Mouse (Mus musculus): Measurements from ENCODE around the gene Gm10277. TPM values are rescaled to one million over a fixed set of nuclear protein-coding genes. Genes with fewer than 3 reads are reported as not detected.
"Not testable (repeated sequence)": the region's sequence is repeated elsewhere in the genome, so short reads cannot be mapped to it uniquely, and the experiment has no call there.

The Gm10277 gene
- polyA plus RNA-seq, 1 experiment from 2014 or later: 0.14 TPM

DNA sequence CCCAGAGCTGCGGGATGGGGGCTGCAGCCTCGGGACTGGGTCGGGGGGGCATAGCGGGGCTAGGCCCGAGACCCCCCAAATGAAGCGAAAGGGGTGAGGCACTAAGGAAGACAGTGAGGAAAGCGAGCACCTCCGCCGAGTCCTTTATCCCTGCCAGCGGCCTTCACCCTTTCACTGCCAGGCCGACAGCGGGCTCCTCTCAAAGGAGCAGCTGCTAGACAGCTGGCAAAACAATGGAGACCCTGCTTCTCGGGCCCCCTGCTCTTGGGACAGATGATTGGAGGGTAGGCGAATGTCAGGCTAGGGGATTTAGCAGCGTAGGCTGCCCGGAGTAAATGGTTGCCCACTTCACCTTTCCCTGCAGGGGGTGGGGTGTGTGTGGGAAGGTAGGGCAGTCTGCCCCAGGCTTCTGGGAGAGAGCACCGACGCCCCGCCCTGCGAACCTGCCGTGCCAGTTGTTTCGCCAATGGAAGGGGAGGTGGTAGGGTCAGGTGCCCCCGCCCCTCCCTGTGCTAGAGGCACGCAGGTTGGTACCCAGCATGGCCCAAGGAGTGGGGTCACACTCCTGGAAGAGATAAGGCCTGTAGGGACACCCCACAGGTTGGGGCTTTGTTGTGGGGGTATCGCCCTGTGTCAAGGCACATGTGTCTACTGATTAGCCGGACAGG, 23.7 kb downstream of the Gm10277 start:
- ChIA-PET CTCF (interaction anchor here (1.1 to 3.5 kb wide), 4 partner anchors 9 to 29 kb away, joined by 3 to 28 read pairs (median 13); no protein-coding TSS in a partner anchor), POLR2A (interaction anchor here (1.1 to 1.5 kb wide), 3 partner anchors 12 to 29 kb away, joined by 3 read pairs; no protein-coding TSS in a partner anchor)
- H3K27me3 ChIP-seq: no peaks in the 10 kb centered on the region
- ATAC-seq: no peak
- no peak for DNase-seq (ENCODE audit: low read depth, low spot score)
- no peak for TF ChIP-seq CTCF (IDR thresholded peaks at IDR 0.05)
- in situ Hi-C loops (cut with MboI; ENCODE audit: low pct_unique_long_range_greater_than_20kb): no loop called here

DNA sequence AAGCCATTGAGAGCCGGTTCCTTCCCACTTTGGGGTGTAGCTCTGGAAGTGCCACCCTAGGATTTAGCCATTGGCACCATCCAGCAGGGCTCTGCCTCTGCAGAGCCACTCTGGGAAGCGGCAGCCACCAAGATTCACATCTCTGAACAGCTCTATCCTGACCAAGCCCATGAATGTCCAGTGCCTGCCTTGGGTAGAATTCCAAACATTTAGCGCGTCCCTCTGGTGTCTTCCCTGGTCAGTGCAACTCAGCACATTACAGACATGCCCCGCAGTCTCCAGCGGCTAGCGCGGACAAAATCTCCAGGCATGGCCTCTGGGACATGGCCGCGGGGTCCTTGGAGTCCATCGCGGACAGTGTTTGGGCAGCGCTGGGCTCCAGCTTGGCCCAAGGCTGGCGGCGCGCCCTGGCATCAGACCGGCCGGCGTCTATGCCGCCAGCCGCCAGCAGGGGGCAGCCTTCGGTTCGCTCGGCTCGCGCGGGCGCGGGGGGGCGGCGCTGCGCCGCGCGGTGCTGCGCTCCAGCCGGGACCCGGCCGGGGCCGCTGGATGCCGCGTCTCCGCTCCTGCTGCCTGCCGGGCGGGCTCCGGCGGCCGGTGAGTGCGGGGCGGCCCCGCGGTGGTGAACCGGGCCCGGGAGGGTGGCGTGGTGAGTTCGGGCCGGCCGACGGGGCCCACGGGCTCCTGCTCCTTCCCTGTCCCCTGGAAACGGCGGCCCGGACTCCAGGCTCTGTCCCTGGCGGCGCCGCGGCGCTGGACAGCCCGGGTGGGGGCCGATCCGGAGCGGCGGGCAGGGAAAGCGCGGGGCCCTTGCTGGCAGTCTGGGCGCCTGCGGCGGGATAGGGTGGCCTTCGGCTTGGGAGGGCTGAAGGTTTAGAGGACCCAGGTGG, 24.5 kb downstream of the Gm10277 start, which contains the start of gene Myo18a:
TSS of gene Myo18a (plus strand) at position 464 of the 890 bp plus-strand sequence.
- TF ChIP-seq CTCF (IDR thresholded peaks at IDR 0.05): peak; percentile 98
- CTCF ChIA-PET: interaction anchor here (0.7 to 3.5 kb wide), 13 partner anchors 9 to 73 kb away, joined by 3 to 28 read pairs (median 3); no protein-coding TSS in a partner anchor
- POLR2A ChIA-PET: interaction anchor here (0.7 to 1.3 kb wide), 5 partner anchors 10 to 75 kb away, joined by 3 to 4 read pairs (median 3); no protein-coding TSS in a partner anchor
- in situ Hi-C loops (cut with MboI; ENCODE audit: low pct_unique_long_range_greater_than_20kb): no loop called here
- ATAC-seq (peak; percentile 70), DNase-seq (ENCODE audit: low read depth, low spot score) (no peak)
- H3K27me3 ChIP-seq: no peaks in the 10 kb centered on the region

DNA sequence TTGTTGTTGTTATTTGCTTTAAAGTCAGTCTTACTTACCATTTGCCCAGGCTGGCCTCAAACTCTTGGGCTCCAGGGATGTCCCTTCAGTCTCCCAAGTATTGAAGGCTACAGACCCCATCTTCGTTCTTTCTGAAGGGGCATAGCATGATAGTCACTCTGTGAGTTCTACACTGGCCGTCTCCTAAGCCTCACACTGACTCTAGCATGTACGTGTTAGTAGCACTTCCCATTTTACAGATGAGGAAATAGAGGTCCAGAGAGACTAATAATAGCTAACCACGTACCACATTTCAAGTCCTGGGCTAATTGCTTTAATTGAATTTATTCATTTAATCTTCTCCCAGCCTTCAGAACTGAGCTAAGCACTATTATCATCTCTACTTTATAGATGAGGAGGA, 27.5 kb downstream of the Gm10277 start:
- H3K27me3 ChIP-seq: no peaks in the 10 kb centered on the region
- ATAC-seq (no peak), DNase-seq (ENCODE audit: low read depth, low spot score) (no peak)
- TF ChIP-seq CTCF (IDR thresholded peaks at IDR 0.05): no peak
- ChIA-PET CTCF (interaction anchor here (1.0 to 1.9 kb wide), 4 partner anchors 16 to 76 kb away, joined by 3 to 8 read pairs (median 3); no protein-coding TSS in a partner anchor), POLR2A (no interaction called here)
- in situ Hi-C loops (cut with MboI; ENCODE audit: low pct_unique_long_range_greater_than_20kb): no loop called here

DNA sequence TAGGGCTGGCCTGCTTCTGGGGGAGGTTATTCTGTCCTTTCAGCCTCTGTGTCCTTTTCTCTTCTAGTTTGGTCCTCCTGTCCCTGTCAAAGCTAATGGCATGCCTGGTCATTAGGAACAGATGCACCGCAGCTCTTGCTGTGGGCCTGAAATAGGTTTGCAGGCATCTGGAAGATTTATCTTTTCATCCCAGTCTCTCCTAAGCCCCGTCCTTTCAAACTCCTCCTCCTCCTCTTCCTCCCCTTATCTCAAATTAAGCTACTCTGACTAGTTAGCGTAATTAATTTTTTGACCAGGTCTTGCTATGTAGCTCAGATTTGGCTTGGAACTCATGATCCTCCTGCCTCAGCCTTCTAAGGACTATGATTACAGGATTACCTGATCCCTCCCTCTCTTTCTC, 34.1 kb downstream of the Gm10277 start:
- ATAC-seq: no peak

DNA sequence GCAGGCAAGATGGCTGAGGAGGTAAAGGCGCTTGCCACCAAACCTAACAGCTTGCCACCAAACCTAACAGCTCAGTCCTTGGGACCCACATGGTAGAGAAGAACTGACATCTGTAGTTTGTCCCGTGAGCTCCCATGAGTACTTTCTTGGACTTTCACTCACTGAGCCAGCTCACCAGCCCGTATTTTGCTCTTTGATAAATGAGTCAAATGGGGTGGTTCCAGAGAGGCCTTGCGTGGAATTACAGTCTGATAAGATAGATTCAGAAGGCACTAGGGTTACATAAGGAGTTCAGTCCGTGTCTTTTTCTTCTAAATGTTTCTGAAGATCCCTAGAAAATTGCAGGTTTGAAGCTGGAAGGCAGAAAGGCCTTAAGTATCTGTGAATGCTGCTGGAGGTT, 35.0 kb downstream of the Gm10277 start:
- in situ Hi-C loops (cut with MboI; ENCODE audit: low pct_unique_long_range_greater_than_20kb): no loop called here
- no peak for DNase-seq (ENCODE audit: low read depth, low spot score)
- ChIA-PET POLR2A (no interaction called here), CTCF (interaction anchor here (0.9 to 2.6 kb wide), 3 partner anchors 9 to 15 kb away, joined by 3 to 9 read pairs (median 8); partner anchors contain the start of gene Myo18a)
- ATAC-seq: no peak
- no peak for TF ChIP-seq CTCF (IDR thresholded peaks at IDR 0.05)
- H3K27me3 ChIP-seq: no peaks in the 10 kb centered on the region

More for the DNA sequence above, 34.1 kb downstream of the Gm10277 start:
- H3K27me3 ChIP-seq: no peaks in the 10 kb centered on the region
- no peak for TF ChIP-seq CTCF (IDR thresholded peaks at IDR 0.05)
- in situ Hi-C loops (cut with MboI; ENCODE audit: low pct_unique_long_range_greater_than_20kb): no loop called here
- ChIA-PET POLR2A (no interaction called here), CTCF (interaction anchor here (2.3 to 2.6 kb wide), 2 partner anchors 9 to 10 kb away, joined by 8 to 9 read pairs; partner anchors contain the start of gene Myo18a)
- no peak for DNase-seq (ENCODE audit: low read depth, low spot score)

DNA sequence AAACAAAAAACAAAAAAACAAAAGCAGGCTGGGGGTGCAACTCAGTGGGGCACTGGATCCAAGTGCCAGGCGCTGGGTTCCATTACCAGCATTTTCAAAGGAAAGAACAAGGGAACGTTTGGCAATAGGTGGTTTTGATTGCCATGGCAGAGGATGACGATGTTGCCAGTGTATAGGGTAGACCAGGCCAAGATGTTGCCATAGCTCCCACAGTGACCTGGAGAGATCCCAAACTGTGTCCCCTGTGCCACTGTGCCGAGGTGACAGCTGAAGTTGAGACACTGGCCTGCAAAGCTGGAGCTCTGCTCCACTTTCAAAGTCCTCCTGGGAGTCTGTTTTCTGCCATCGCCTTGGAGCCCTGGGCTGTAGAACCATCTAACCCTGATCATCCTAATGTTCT, 38.6 kb downstream of the Gm10277 start:
- POLR2A ChIA-PET: no interaction called here
- no peak for DNase-seq (ENCODE audit: low read depth, low spot score)
- CTCF ChIA-PET: interaction anchor here (1.2 to 1.4 kb wide), 3 partner anchors 10 to 35 kb away, joined by 3 to 4 read pairs (median 4); no protein-coding TSS in a partner anchor

DNA sequence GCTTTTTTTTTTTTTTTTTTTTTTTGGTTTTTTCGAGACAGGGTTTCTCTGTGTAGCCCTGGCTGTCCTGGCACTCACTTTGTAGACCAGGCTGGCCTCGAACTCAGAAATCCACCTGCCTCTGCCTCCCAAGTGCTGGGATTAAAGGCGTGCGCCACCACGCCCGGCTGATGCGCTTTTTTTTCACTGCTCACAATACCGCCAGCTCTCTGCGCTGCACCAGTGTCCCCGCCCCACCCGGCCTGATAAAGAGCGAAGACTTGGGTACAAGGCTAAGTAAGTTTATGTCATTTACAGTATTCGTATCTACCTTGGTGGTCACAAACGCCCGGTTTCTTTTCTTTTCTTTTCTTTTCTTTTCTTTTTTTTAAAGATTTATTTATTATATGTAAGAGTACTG, 40.4 kb downstream of the Gm10277 start:
- H3K27me3 ChIP-seq; DNase-seq (ENCODE audit: low read depth, low spot score); CTCF ChIA-PET; ATAC-seq; POLR2A ChIA-PET: not testable (repeated sequence)
- in situ Hi-C loops (cut with MboI; ENCODE audit: low pct_unique_long_range_greater_than_20kb): loop anchor here (10.0 kb wide), 2 partner anchors 68 to 208 kb away; no protein-coding TSS in a partner anchor

More for the DNA sequence above, 38.6 kb downstream of the Gm10277 start:
- ATAC-seq: no peak
- H3K27me3 ChIP-seq: no peaks in the 10 kb centered on the region
- in situ Hi-C loops (cut with MboI; ENCODE audit: low pct_unique_long_range_greater_than_20kb): loop anchor here (10.0 kb wide), 2 partner anchors 66 to 206 kb away; no protein-coding TSS in a partner anchor
- TF ChIP-seq CTCF (IDR thresholded peaks at IDR 0.05): no peak

DNA sequence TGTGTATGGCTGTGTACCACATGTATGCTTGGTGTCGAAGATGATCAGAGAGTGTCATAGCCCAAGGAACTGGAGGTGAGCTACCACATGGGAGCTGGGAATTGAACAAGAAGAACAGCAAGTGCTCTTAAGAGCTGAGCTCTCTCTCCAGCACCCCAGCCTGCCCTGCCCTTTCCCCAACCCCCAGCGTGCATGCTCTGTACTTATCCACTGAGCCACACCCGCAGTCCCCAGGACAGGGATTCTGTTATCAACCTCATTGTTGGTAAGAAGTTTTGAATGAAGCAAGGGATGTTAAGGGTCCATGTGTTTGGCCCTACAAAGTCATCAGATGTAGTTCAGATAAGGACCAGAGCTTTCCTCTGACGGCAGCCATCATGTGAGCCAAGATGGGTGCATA, 40.9 kb downstream of the Gm10277 start:
- ATAC-seq (no peak), DNase-seq (ENCODE audit: low read depth, low spot score) (no peak)
- ChIA-PET POLR2A (no interaction called here), CTCF (no interaction called here)
- no peak for TF ChIP-seq CTCF (IDR thresholded peaks at IDR 0.05)
- in situ Hi-C loops (cut with MboI; ENCODE audit: low pct_unique_long_range_greater_than_20kb): loop anchor here (10.0 kb wide), 2 partner anchors 68 to 208 kb away; no protein-coding TSS in a partner anchor
- no peaks in the 10 kb centered on the region for H3K27me3 ChIP-seq

DNA sequence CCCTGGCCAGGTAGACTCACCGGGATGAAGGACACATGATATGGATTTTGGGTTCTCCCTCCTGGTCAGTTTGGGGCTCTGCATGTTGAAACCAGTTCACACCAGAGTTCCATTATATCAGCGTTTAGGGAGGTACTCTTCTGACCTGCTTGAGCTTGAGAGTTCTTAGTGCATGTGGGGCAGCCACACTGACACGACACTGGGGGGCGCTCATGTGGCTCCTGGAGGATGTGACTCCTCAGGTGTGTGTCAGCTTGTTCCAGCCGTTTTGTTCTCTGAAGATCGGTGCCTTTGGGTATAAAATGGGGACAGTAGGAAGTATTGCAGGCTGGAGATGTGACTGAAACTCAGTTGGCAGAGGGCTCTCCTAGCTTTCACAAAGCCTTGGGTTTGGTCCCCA, 43.6 kb downstream of the Gm10277 start:
- DNase-seq (ENCODE audit: low read depth, low spot score) (no peak), ATAC-seq (no peak)
- CTCF ChIA-PET: interaction anchor here (0.7 to 2.4 kb wide), 6 partner anchors 9 to 78 kb away, joined by 3 to 8 read pairs (median 4); no protein-coding TSS in a partner anchor
- H3K27me3 ChIP-seq: no peaks in the 10 kb centered on the region
- POLR2A ChIA-PET: no interaction called here
- peak; percentile 60 for TF ChIP-seq CTCF (IDR thresholded peaks at IDR 0.05)
- in situ Hi-C loops (cut with MboI; ENCODE audit: low pct_unique_long_range_greater_than_20kb): loop anchor here (10.0 kb wide), 2 partner anchors 71 to 211 kb away; no protein-coding TSS in a partner anchor

DNA sequence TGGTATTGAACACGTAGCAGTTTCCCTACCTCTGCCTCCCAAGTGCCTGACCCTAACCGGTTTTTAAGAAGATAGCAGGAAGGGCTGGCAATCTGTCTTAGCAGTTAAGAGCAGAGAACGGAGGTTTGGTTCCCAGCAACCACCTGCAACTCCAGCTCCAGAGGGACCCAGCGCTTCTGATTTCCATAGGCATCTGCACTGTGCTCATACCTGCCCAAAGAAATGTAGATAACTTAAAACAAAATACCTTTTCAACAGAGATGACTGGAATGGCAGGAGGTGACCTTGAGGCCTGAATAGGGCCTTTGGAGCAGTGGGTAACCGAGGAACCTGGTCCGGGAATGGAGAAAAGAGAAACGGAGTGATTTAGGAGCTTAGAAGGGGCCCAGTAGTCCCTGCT, 49.0 kb downstream of the Gm10277 start:
- DNase-seq (ENCODE audit: low read depth, low spot score) (no peak), ATAC-seq (no peak)
- in situ Hi-C loops (cut with MboI; ENCODE audit: low pct_unique_long_range_greater_than_20kb): loop anchor here (5.0 kb wide), 1 partner anchor 54 kb away; no protein-coding TSS in a partner anchor
- POLR2A ChIA-PET: no interaction called here
- TF ChIP-seq CTCF (IDR thresholded peaks at IDR 0.05): no peak
- H3K27me3 ChIP-seq: no peaks in the 10 kb centered on the region
- CTCF ChIA-PET: interaction anchor here (1.1 to 1.4 kb wide), 2 partner anchors 9 to 10 kb away, joined by 3 to 4 read pairs; no protein-coding TSS in a partner anchor
